Mouse (Mus musculus) forebrain, embryonic 12.5 days (tissue): ENCODE data around the gene Fam43a. TPM values are rescaled to one million over a fixed set of nuclear protein-coding genes. Genes with fewer than 3 reads are reported as not detected.

Experiments
- ATAC-seq: fragments of 200-750 bp; cut with Nextera tagmentation; 2 replicates; pipeline ENCODE4 v1.8.0; 2017; ENCODE audit warnings: moderate TSS enrichment; ENCODE audit not compliant: low FRiP score
- H3K27ac ChIP-seq: fragments of 300-500 bp; sonication (generic); 2 replicates; pipeline ENCODE4 v1.5.1; 2016; ENCODE audit warnings: mild to moderate bottlenecking
- H3K27me3 ChIP-seq: fragments of 300-500 bp; sonication (generic); 2 replicates; pipeline ENCODE4 v1.6.1; 2016; ENCODE audit warnings: mild to moderate bottlenecking
- H3K36me3 ChIP-seq: fragments of 300-500 bp; sonication (generic); replicated peaks from 2 replicates; pipeline ENCODE4 v1.6.1; 2016; ENCODE audit warnings: mild to moderate bottlenecking
- H3K4me1 ChIP-seq: fragments of 300-500 bp; sonication (generic); 2 replicates; pipeline ENCODE4 v1.6.1; 2016
- H3K4me2 ChIP-seq: fragments of 300-500 bp; sonication (generic); 2 replicates; pipeline ENCODE4 v1.6.1; 2016; ENCODE audit warnings: mild to moderate bottlenecking, moderate library complexity
- H3K4me3 ChIP-seq: fragments of 300-500 bp; sonication (generic); replicated peaks from 2 replicates; pipeline ENCODE4 v1.5.1; 2016; ENCODE audit warnings: mild to moderate bottlenecking
- H3K9ac ChIP-seq: fragments of 300-500 bp; sonication (generic); 2 replicates; pipeline ENCODE4 v1.6.1; 2016; ENCODE audit warnings: mild to moderate bottlenecking
- H3K9me3 ChIP-seq: fragments of 300-500 bp; sonication (generic); 2 replicates; pipeline ENCODE4 v1.6.1; 2016
- WGBS: fragments of 180-500 bp; shearing (Covaris S2); methylation state at CpG from one replicate; pipeline ENCODE4 v1.1.7; 2016; 5-methylcytosine and 5-hydroxymethylcytosine counted together
- polyA plus RNA-seq: library from polyadenylated mRNA; unstranded; fragments of >200 nt; fragmentation: Nextera tagmentation; extraction: Ambion mirVana; gene quantifications from 2 replicates; pipeline ENCODE4 v1.2.1, GENCODE M21; 2016

Fam43a gene
- polyA plus RNA-seq, 1 experiment from 2014 or later: 11.4 TPM

DNA sequence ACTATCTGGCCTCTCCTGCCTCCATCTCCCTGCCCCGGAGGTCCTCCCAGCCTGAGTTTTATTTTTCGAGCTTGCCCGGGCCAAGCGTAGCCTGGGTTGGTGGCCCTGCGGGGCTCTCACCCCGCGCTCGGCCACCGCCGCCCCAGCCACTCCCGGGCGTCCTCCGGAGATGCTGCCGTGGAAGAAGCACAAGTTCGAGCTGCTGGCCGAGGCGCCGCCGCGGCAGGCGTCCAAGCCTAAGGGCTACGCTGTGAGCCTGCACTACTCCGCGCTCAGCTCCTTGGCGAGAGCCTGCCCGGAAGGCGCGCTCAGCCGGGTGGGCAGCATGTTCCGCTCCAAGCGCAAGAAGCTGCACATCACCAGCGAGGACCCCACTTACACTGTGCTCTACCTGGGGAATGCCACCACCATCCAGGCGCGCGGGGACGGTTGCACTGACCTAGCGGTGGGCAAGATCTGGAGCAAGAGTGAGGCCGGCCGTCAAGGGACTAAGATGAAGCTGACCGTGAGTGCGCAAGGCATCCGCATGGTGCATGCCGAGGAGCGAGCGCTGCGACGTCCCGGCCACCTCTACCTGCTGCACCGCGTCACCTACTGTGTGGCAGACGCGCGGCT, 1.0 kb downstream of the Fam43a start:
- ATAC-seq: peak; percentile 33; the same call in 1 of the 2 replicates
- Histone ChIP-seq H3K4me1 (peaks cover 60% of the 10 kb centered on the region), H3K27ac (no peak overlapping the region), H3K4me2 (peak overlapping the region; percentile 83), H3K9me3 (no peaks in the 10 kb centered on the region), H3K9ac (peak overlapping the region; percentile 57), H3K36me3 (no peaks in the 10 kb centered on the region), H3K4me3 (peak overlapping the region; percentile 60), H3K27me3 (peaks cover 61% of the 10 kb centered on the region)
- under 1% methylated on average over 53 of the region's 53 CpGs for WGBS

DNA sequence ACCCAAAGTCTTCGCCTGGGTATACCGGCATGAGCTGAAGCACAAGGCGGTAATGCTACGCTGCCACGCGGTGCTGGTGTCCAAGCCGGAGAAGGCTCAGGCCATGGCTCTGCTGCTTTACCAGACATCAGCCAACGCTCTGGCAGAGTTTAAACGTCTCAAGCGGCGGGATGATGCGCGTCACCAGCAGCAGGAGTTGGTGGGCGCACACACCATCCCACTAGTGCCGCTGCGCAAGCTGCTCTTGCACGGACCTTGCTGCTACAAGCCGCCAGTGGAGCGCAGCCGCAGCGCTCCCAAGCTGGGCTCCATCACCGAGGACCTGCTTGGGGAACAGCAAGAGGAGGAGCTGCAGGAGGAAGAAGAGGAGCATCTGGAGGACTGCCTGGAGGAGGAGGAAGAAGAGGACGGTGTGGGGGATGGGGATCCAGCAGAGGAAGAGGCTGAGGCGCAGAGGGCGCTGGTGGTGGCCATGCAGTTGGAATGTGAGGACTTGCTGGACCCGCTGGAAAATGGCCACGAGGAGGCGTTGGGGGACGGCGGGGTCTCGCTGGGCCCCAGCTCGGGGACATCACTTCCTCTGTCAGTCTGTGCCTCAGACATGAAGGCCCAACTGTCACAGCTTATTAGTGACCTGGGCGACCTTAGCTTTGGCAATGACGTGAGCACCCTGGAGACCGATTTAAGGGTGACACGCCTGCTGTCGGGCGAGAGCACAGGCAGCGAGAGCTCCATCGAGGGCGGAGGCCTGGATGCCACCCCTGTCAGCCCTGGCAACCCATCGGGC, 1.7 kb downstream of the Fam43a start:
- Histone ChIP-seq H3K9ac (peak overlapping the region; percentile 57; the same call in 1 of the 2 replicates), H3K4me3 (peak overlapping the region; percentile 60), H3K27me3 (peaks cover 54% of the 10 kb centered on the region), H3K36me3 (no peaks in the 10 kb centered on the region), H3K9me3 (no peaks in the 10 kb centered on the region), H3K4me1 (peaks cover 60% of the 10 kb centered on the region), H3K27ac (no peak overlapping the region), H3K4me2 (peak overlapping the region; percentile 83)
- ATAC-seq: peak; percentile 18; the same call in 1 of the 2 replicates
- WGBS: 10% methylated on average over 42 of the region's 42 CpGs

DNA sequence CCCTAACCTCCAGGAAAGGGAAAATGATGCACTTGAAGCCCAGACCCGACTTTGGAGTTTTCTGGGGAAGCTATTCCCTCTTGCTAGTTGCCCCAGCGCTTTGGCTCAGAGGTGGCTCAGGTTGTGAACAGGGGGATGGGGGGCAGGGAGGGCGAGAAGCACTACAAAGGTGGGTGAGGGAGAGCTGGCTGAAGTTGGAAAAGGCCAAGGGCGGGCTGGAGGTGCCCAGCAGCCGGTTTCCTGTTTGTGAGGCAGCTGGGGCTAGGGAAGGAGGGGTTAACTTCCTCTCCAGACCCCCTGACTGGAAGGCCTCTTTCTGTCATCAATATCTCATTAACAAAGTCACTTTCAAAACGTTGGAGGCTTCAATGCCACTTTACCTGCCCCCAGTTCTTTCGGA, 2.4 kb downstream of the Fam43a start:
- Histone ChIP-seq H3K9ac (no peak overlapping the region), H3K9me3 (no peaks in the 10 kb centered on the region), H3K27me3 (peaks cover 49% of the 10 kb centered on the region), H3K4me2 (peak overlapping the region; percentile 83; the same call in 1 of the 2 replicates), H3K36me3 (no peaks in the 10 kb centered on the region), H3K4me1 (peaks cover 53% of the 10 kb centered on the region), H3K27ac (no peak overlapping the region), H3K4me3 (peak overlapping the region; percentile 60)
- ATAC-seq: no peak
- 29% methylated on average over 7 of the region's 7 CpGs for WGBS

DNA sequence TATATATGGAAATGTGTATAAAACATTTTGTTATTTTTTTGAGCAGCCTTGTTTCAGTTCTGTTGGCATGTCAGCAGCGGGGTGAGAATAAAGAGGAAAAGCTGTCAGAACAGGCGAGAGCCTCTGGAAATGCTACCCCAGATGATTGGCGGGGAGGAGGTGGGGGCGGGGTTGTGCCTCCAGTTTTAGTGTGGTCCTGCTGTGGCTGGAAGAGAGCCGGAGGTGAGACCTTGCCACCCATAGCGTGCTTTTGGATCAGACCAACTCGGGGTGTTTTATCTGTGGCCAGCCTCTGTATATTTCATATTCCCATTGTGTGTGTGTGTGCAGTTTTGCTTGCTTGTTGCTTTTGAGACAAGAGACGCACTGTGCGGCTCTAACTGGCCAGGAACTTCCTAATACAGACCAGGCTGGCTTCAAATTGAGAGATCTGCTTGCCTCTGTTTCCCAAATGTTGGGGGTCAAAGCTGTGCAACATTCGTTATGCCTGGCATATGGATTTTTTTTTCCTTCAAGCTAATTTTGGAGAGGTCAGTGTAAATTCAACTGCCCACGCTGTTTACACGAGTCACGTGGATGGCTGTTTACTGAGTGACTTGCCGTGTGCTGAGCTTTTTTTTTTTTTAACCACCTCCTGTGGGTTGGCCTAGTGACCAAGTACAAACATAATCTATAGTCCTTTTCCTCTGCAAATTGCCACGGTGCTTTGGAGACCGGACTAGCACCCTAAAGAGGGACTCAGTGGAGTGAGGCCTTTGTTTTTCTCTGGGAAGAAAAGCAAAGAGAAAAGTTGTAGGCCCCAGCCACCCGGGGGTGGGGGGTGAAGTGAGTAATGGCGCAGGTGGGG, 3.4 kb downstream of the Fam43a start:
- 30% methylated on average over 18 of the region's 18 CpGs for WGBS
- no peaks in the 10 kb centered on the region for H3K9me3 ChIP-seq
- H3K27ac ChIP-seq: no peak overlapping the region
- ATAC-seq: no peak
- H3K9ac ChIP-seq: no peak overlapping the region
- no peak overlapping the region; the same call in 1 of the 2 replicates for H3K4me2 ChIP-seq
- peaks cover 40% of the 10 kb centered on the region for H3K27me3 ChIP-seq
- peaks cover 48% of the 10 kb centered on the region for H3K4me1 ChIP-seq
- H3K36me3 ChIP-seq: no peaks in the 10 kb centered on the region
- H3K4me3 ChIP-seq: no peak overlapping the region

DNA sequence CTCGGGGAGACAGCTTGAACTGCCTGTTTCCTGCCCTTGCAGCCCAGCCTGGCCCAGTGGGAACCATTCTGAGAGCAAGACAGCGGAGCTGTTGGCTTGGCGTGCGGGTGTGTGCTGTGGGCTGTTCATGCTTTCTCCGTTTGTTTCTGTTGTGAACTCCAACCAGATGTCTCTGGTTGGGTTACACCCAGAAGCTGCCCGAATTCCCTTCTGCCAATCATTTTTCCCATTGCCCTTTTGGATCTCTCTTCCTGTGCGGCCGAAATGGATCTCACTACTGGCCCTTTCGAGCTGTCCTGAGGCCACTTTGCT, 4.0 kb downstream of the Fam43a start:
- no peak overlapping the region for H3K4me2 ChIP-seq
- H3K9ac ChIP-seq: no peak overlapping the region
- ATAC-seq: no peak
- H3K4me3 ChIP-seq: no peak overlapping the region
- peaks cover 48% of the 10 kb centered on the region for H3K4me1 ChIP-seq
- no peaks in the 10 kb centered on the region for H3K9me3 ChIP-seq
- H3K27me3 ChIP-seq: peaks cover 38% of the 10 kb centered on the region
- 69% methylated on average over 9 of the region's 9 CpGs for WGBS
- no peaks in the 10 kb centered on the region for H3K36me3 ChIP-seq
- H3K27ac ChIP-seq: no peak overlapping the region

DNA sequence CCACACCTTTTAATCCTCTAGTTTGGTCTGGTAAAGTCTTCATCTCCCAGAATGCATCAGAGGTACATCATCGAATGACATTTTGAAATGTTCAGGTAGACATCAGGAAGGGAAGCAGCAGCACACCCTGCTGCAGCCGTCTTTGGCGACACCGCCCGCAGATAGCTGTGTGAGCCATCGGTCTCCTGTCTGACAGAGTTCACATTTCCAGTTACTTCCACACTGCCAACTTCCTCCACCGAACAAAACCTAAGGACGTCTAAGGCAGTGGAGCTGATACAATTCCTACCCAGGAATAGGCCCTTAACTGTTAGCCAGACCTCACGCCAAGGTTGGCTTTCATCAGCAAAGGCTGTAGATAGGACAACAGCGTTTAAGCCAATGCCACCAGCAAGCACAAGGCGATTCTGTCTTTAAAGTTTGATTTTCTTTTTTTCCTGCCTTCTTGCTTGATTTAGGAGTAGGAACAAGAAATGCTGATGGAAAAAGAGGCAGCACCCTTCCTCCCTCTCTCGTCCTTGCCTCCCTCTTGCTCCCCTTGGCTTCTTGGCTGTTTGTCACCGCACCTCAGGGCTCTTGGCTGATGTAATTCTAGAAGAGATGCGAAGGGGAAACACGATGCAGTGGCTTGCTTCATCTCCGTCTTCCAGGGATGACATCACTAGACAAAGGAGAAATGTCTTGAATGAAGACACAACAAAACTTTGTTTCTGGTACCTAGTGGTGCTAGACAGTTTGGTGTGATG, 4.7 kb downstream of the Fam43a start:
- no peak overlapping the region for H3K4me3 ChIP-seq
- H3K9ac ChIP-seq: no peak overlapping the region
- peaks cover 46% of the 10 kb centered on the region for H3K4me1 ChIP-seq
- no peak overlapping the region for H3K27ac ChIP-seq
- ATAC-seq: no peak
- 76% methylated on average over 16 of the region's 16 CpGs for WGBS
- H3K36me3 ChIP-seq: no peaks in the 10 kb centered on the region
- H3K9me3 ChIP-seq: no peaks in the 10 kb centered on the region
- no peak overlapping the region for H3K4me2 ChIP-seq
- H3K27me3 ChIP-seq: peaks cover 32% of the 10 kb centered on the region

DNA sequence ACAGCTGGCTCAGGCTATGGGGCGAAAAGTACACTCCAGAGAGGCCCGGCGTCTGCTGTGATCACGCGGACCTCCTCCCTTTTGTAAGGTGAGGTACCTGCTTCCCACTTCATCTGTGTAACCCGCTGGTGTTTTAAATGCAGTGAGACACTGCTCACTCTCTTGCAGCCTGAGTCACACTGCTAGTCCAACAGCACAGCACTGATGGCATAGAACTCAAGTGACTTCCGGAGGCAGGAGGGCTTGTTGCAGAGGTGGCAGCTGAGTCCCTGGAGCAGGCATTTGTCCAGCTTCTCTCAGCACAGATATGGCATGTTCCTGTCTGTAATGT, 5.2 kb downstream of the Fam43a start:
- H3K9me3 ChIP-seq: no peaks in the 10 kb centered on the region
- H3K4me1 ChIP-seq: peaks cover 42% of the 10 kb centered on the region
- H3K27ac ChIP-seq: no peak overlapping the region
- H3K4me3 ChIP-seq: no peak overlapping the region
- no peak overlapping the region for H3K9ac ChIP-seq
- no peak for ATAC-seq
- H3K27me3 ChIP-seq: peaks cover 28% of the 10 kb centered on the region
- 89% methylated on average over 7 of the region's 7 CpGs for WGBS
- no peak overlapping the region for H3K4me2 ChIP-seq
- H3K36me3 ChIP-seq: no peaks in the 10 kb centered on the region

DNA sequence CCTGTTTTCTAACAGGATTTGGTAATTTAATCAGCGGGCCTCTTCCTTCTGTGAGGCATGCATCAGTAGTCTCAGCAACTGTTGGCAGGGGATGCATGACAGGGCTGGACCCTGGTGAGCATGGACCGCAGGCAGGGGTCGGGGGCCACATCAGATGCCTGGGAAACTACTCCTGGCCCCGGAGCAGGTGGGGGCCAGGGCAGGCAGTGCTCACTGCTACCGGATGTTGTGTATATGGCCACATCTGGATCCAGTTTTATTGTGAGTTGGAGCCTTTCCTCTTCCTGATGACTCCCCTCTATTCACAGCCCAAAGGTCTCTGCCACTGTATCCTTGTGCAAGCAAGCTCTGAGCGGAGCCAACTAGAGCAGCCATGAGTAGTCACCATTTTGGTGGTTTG, 6.0 kb downstream of the Fam43a start:
- no peaks in the 10 kb centered on the region for H3K36me3 ChIP-seq
- no peak overlapping the region for H3K4me3 ChIP-seq
- no peak overlapping the region for H3K4me2 ChIP-seq
- peaks cover 35% of the 10 kb centered on the region for H3K4me1 ChIP-seq
- no peak overlapping the region for H3K27ac ChIP-seq
- no peak for ATAC-seq
- no peaks in the 10 kb centered on the region for H3K9me3 ChIP-seq
- no peak overlapping the region for H3K9ac ChIP-seq
- WGBS: 84% methylated on average over 6 of the region's 6 CpGs
- peaks cover 20% of the 10 kb centered on the region for H3K27me3 ChIP-seq

DNA sequence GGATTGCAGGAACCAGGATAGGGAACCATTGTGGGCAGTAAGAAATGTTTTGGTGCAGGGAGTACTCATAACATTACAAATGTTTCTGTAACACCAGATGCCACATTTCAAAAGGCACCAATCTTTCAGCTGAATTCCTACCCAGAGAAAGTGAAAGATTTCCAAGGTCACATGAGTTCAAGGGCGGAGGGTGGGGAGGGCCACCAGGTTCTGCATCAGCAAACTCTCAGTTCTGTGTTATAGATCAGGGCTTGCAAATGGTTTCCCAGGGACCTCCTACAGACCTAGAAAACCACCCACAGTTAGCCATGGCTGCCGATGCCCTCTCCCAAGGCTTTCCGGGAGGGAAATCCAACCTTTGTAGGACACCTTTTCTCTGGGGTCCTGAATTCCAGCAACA, 8.3 kb downstream of the Fam43a start:
- Histone ChIP-seq H3K27me3 (peaks cover under 1% of the 10 kb centered on the region; the same call in 1 of the 2 replicates), H3K27ac (no peak overlapping the region), H3K9ac (no peak overlapping the region), H3K36me3 (no peaks in the 10 kb centered on the region), H3K9me3 (no peaks in the 10 kb centered on the region), H3K4me2 (no peak overlapping the region), H3K4me3 (no peak overlapping the region), H3K4me1 (peaks cover 16% of the 10 kb centered on the region)
- 78% methylated on average over 3 of the region's 3 CpGs for WGBS
- ATAC-seq: no peak

DNA sequence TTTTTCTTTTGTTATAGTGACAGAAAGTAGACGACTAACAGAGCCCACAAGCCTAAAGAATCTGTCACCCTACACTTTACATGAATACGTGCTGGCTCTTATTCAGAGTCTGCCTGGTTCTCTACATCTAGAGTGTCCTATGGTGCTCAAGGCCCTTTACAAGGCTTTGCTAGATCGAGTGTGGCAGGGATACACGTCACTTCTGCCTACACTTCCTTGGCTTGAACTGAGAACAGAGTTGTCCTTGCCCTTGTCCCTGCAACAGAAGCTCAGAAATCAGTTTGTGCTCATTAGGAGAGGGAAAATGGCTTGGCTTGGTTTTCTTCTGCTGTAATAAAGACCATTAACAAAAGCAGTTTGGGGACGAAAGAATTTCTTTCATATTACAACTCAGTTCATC, 11.8 kb downstream of the Fam43a start:
- no peaks in the 10 kb centered on the region for H3K9me3 ChIP-seq
- no peak overlapping the region for H3K4me2 ChIP-seq
- WGBS: 76% methylated on average over 5 of the region's 5 CpGs
- no peak overlapping the region for H3K9ac ChIP-seq
- ATAC-seq: no peak
- no peak overlapping the region for H3K4me3 ChIP-seq
- no peak overlapping the region for H3K27ac ChIP-seq
- no peaks in the 10 kb centered on the region for H3K36me3 ChIP-seq
- H3K27me3 ChIP-seq: no peaks in the 10 kb centered on the region
- peaks cover 12% of the 10 kb centered on the region for H3K4me1 ChIP-seq

DNA sequence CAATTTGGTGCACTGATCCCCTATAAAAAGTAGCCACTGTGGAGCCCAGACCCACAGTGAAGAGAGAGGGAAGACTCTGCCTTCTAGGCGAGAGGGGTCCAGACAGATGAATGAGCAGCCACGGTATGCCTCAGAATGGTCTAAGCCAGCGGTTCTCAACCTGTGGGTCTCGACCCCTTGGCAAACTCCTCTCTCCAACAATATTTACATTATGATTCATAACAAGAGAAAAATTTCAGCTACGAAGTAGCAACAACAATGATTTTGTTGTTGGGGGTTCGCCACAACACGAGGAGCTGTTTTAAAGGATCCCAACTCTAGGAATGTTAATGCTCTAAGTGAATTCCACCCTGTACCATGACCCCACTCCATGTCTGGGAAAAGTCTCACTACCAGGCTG, 13.6 kb downstream of the Fam43a start:
- Histone ChIP-seq H3K4me1 (peaks cover 12% of the 10 kb centered on the region), H3K27ac (no peak overlapping the region), H3K4me3 (no peak overlapping the region), H3K9ac (no peak overlapping the region), H3K9me3 (no peaks in the 10 kb centered on the region), H3K4me2 (no peak overlapping the region), H3K27me3 (no peaks in the 10 kb centered on the region), H3K36me3 (no peaks in the 10 kb centered on the region)
- WGBS: 80% methylated on average over 7 of the region's 7 CpGs
- ATAC-seq: no peak

DNA sequence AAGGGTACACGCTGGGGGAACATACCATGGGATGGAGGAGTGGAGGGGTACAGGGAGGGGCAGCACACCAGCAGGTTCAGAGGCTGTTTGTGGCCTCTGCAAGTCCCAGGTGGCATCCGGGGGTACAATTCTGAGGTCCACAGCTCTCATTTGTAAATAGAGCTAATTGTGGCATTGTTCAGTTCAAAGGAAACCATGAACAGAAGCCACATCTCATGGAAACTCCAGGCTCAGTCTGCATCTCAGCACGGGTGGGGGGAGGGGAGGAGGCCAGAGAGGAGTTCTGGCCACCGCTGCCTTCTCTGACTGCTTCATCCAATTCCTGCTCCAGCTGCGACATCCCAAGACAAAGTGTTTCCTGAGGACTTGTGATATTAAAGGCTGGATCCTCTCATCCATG, 14.6 kb downstream of the Fam43a start:
- Histone ChIP-seq H3K36me3 (no peaks in the 10 kb centered on the region), H3K4me3 (no peak overlapping the region), H3K4me1 (peaks cover 12% of the 10 kb centered on the region), H3K27me3 (no peaks in the 10 kb centered on the region), H3K9ac (no peak overlapping the region), H3K4me2 (no peak overlapping the region), H3K9me3 (no peaks in the 10 kb centered on the region), H3K27ac (no peak overlapping the region)
- 29% methylated on average over 5 of the region's 5 CpGs for WGBS
- ATAC-seq: no peak
